Mouse (Mus musculus): ENCODE measurements around the gene Rgs8.

DNA sequence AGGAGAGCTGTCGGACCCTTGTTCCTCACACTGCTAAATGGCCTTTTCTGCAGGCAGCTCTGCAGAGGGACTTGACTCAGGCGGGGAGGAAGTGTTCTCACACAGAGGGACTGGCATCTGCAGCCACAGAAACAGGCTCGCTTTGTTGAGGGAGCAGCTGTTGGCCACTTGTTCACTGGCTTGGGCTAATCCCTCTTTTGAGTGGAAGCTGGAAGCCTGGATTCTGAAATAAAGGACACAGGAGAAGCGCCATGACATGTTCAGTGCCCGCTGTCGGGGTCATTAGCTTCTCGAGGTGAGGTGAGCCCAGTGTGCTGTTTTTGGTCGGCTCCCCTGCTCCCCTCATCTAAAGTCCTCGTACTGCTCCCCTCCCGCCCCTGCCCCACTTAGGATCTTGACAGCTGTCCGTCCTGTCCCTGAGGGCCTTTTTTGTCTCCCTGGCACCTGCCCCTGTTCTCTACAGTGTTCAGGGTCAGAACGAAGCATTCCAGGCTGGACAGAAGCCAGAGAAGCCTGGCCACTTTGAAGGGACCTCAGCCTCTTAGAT lies 50.7 kb downstream of the Rgs8 start:
- no peak for TF ChIP-seq CTCF (IDR thresholded peaks at IDR 0.05)
- TF ChIP-seq POLR2A (IDR thresholded peaks at IDR 0.05; ENCODE audit: insufficient read depth, low read depth, low read length), result no peak
- TF ChIP-seq EP300 (IDR thresholded peaks at IDR 0.05; ENCODE audit: insufficient read depth, low read depth, low read length), result no peak
